Mouse (Mus musculus): ENCODE measurements around the gene Nipbl.
A peak's percentile ranks its signal among the peaks of the same experiment; 100 is the strongest.

GRCm38 (mm10) chr15:8443926-8444889 lies at the start of gene Nipbl:
- TF ChIP-seq POLR2A (IDR thresholded peaks at IDR 0.05; ENCODE audit: borderline replicate concordance, extremely low read depth, insufficient read depth, insufficient read length, poor library complexity, severe bottlenecking) (peak; percentile 6), CTCF (IDR thresholded peaks at IDR 0.05; ENCODE audit: borderline replicate concordance, extremely low read depth, insufficient read depth, insufficient read length) (no peak)

Data from brain, embryonic 14.5 days (tissue).